Mouse (Mus musculus) cortical plate, adult 2 months (tissue): Measurements from ENCODE around the gene Sart3. TPM values are rescaled to one million over a fixed set of nuclear protein-coding genes. Genes with fewer than 3 reads are reported as not detected.
"Not testable (repeated sequence)": the region's sequence is repeated elsewhere in the genome, so short reads cannot be mapped to it uniquely, and the experiment has no call there.

Experiments
- H3K27ac ChIP-seq: fragments of 200-500 bp; 2 replicates; pipeline ENCODE4 v1.5.1; 2012; ENCODE audit warnings: low read length, control low read depth, inconsistent platforms; ENCODE audit not compliant: insufficient read depth
- H3K4me1 ChIP-seq: fragments of 200-500 bp; 2 replicates; pipeline ENCODE4 v1.6.1; 2011; ENCODE audit warnings: low read length; ENCODE audit not compliant: control insufficient read depth, insufficient read depth
- H3K4me3 ChIP-seq: fragments of 200-500 bp; 2 replicates; pipeline ENCODE4 v1.5.1; 2011; ENCODE audit warnings: mild to moderate bottlenecking, low read length, control low read depth; ENCODE audit not compliant: insufficient read depth
- CTCF ChIP-seq: fragments of 200-500 bp; IDR thresholded peaks from 2 replicates; pipeline ENCODE4 v1.5.1; 2011; ENCODE audit warnings: mild to moderate bottlenecking, control low read depth, low read length; ENCODE audit not compliant: insufficient read depth; ENCODE audit errors: extremely low read depth
- POLR2A ChIP-seq: fragments of 200-500 bp; IDR thresholded peaks from 2 replicates; pipeline ENCODE4 v1.6.1; 2011; ENCODE audit warnings: mild to moderate bottlenecking, low read length, control low read depth; ENCODE audit not compliant: insufficient read depth; ENCODE audit errors: extremely low read depth
- polyA plus RNA-seq: library from polyadenylated mRNA; depleted of rRNA; stranded (reverse); fragments of >200 nt; gene quantifications from 2 replicates; pipeline ENCODE4 v1.2.3, GENCODE M21; 2012; rRNA removed

The Sart3 gene
- polyA plus RNA-seq: 33.2 and 39.0 TPM in 2 replicates

GRCm38 (mm10) chr5:113772450-113772895, at the start of gene Sart3, which contains the start of gene Iscu:
Gene Sart3, minus strand, starts transcription at chr5:113772510.
Gene Iscu, plus strand, starts transcription at chr5:113772748.
- Histone ChIP-seq H3K4me1 (peaks cover 3% of the 10 kb centered on the region; the same call in 1 of the 2 replicates), H3K4me3 (peak within 1 kb of the TSS; percentile 99), H3K27ac (peak within 1 kb of the TSS; percentile 100)
- TF ChIP-seq CTCF: no peak
- 0 out of 2 replicates have a peak, but pooled peaks have one; percentile 39 for TF ChIP-seq POLR2A

DNA sequence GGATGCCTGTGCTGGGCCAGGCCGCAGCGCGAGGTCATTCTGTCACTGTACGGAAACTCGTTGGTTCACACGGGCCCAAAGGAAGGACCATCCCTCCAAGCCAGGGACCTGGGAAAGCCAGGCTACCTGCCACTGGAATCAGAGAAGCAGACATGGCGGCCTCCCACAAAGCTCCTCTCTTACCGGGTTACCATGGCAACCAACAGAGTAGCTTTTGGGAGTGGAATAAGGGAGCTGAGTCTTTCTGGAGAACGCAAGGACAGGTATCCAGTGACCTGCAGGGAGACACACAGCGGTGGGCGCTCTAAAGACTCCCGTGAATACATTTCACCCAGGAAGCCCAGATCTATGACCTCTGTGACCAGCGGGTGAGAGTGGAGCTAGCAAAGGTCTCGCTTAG, 46.3 kb upstream of the Sart3 start:
- Histone ChIP-seq H3K4me1 (no peaks in the 10 kb centered on the region), H3K4me3 (no peak overlapping the region), H3K27ac (no peak overlapping the region)
- TF ChIP-seq POLR2A (no peak), CTCF (no peak)

DNA sequence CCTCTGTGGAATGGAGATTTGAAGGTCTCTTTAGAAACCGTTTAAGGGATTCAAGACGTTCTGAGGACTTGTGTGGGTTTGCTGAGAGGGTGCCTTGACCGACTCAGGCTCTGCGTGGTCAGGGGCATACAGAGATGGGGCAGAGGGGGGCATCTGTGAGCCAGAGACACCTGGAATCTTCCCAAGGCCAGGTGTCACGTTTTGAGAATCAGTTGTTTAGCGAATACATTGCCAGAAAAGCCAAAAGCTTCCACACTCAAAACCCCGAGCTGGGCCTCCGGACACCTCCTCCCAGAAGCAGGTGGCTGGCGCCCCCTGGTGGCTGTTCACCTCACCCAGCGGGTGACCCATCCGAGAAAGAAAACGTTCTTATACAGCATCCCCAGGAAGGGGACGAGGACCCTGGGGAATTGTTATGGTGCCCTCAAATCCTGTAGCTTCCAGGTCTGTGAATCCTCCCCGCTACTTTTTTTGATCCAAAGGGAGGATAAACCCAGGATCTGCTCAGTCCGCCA, 43.4 kb upstream of the Sart3 start:
- no peak overlapping the region for H3K27ac ChIP-seq
- no peak overlapping the region for H3K4me3 ChIP-seq

DNA sequence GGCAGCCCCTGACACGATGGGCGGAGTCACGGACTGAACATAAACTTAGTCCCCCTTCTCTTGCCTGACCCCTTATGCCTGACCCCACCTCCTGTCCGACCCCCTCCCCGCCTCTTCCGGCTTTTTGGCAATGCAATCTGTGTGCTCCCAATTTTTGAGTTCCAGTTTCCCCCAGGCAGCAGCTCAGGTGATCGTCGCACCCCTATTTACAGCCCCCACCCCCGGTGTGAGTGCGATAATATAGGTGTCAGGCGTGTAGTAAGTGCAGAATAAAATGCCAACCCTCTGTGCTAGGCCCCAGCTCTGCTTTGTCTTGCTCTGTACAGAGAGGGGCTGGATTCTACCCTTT, 42.7 kb upstream of the Sart3 start:
- no peak for TF ChIP-seq POLR2A
- TF ChIP-seq CTCF: no peak
- H3K4me3 ChIP-seq: no peak overlapping the region
- H3K4me1 ChIP-seq: no peaks in the 10 kb centered on the region
- H3K27ac ChIP-seq: no peak overlapping the region

More for the DNA sequence above, 43.4 kb upstream of the Sart3 start:
- TF ChIP-seq POLR2A (no peak), CTCF (peak; percentile 63)
- no peaks in the 10 kb centered on the region for H3K4me1 ChIP-seq

- TF ChIP-seq POLR2A (no peak), CTCF (no peak)
- H3K4me1 ChIP-seq: no peaks in the 10 kb centered on the region
- H3K4me3 ChIP-seq: no peak overlapping the region
- no peak overlapping the region for H3K27ac ChIP-seq
Measured at GRCm38 (mm10) chr5:113814111-113815040, 42.1 kb upstream of the Sart3 start.

DNA sequence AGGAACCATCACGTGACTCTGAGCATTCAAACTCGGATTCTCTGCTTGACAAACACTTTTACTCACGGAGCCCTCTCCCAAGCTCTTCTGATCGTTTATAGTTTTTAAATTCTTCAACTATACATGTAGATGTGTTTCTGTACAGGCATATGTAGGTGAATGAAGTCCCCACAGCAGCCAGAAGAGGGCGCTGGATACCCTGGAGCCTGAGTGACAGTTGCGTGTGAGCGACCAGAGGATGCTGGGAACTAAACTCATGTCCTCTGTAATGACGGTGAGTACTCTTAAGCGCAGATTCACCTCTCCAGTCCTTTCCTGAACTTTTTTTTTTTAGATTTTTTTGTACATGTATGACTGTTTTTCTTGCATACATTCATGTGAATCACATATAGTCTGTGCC, 41.3 kb upstream of the Sart3 start:
- H3K4me1 ChIP-seq: no peaks in the 10 kb centered on the region
- TF ChIP-seq CTCF (no peak), POLR2A (no peak)
- H3K27ac ChIP-seq: no peak overlapping the region
- no peak overlapping the region for H3K4me3 ChIP-seq

GRCm38 (mm10) chr5:113812638-113813037, 40.3 kb upstream of the Sart3 start:
- no peaks in the 10 kb centered on the region for H3K4me1 ChIP-seq
- no peak overlapping the region for H3K27ac ChIP-seq
- TF ChIP-seq CTCF: no peak
- TF ChIP-seq POLR2A: no peak
- no peak overlapping the region for H3K4me3 ChIP-seq

DNA sequence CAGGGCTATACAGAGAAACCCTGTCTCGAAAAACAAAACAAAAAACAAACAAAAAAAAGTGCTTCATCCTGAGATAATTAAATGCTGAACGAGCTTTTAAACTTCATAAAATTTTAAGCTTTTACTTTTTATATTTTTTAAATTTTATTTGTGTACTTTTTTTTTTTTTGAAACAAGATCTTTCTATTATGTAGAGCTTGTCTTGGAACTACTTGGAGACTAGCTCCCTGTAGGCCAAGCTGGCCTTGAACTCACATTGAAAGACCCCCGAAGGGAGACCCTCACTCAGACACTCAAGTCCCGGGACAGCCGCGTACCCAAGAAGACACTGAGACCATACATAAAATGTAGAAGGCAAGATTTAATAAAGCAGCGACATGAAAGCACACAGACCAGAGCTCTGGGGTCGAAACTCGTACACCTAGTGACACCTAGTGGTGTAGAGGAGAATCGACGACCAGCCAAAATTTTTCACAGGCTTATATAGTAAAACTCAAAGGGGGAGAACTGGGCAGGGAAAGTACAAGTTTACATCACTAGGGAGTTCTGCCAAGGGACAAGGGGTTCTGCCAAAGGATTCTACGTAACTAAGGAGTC, 39.6 kb upstream of the Sart3 start:
- H3K4me3 ChIP-seq, H3K4me1 ChIP-seq, H3K27ac ChIP-seq: not testable (repeated sequence)

DNA sequence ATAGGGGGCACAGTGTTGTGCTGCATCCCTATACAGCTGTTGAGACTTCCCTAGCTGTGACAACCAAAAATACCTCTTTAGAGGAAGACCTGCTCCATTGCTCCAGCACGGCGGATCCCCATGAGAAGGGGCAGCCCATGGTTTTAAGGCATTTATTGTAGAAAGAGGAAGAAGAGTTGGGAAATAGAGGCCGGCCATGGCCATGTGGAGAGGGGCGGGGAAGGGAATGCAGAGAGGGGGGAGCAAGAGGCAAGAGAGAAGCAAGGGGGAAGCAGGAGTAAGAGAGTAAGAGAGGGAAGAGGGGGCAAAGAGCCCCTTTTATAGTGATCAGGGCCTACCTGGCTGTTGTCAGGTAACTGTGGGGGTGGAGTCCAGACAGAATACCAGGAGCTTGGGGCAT, 37.8 kb upstream of the Sart3 start:
- no peak overlapping the region for H3K4me3 ChIP-seq
- no peak overlapping the region for H3K27ac ChIP-seq
- TF ChIP-seq POLR2A (no peak), CTCF (no peak)
- no peaks in the 10 kb centered on the region for H3K4me1 ChIP-seq
